Mouse (Mus musculus): ENCODE measurements at regions not wholly inside any gene's neighbourhood (a gene's known extent, or its start where the extent isn't known, plus 50 kb on each side); places are given as distances from the start of the nearest gene placed in this dataset.

- DNase-seq: no peak
Measured at GRCm38 (mm10) chr3:120732391-120732790, 439.1 kb downstream of the Rwdd3 start.

GRCm38 (mm10) chr3:120731287-120731686 lies 440.2 kb downstream of the Rwdd3 start:
- no peak for DNase-seq

- DNase-seq: no peak
Measured at GRCm38 (mm10) chr3:120730225-120730624, 441.3 kb downstream of the Rwdd3 start.

- DNase-seq: peak; percentile 23
Measured at GRCm38 (mm10) chr3:120729671-120730070, 441.8 kb downstream of the Rwdd3 start.

GRCm38 (mm10) chr3:120685227-120685626 lies 486.3 kb downstream of the Rwdd3 start:
- no peak for DNase-seq

GRCm38 (mm10) chr3:120675906-120676305 lies 495.6 kb downstream of the Rwdd3 start:
- DNase-seq: no peak

- no peak for DNase-seq
Measured at GRCm38 (mm10) chr3:120668654-120669053, 502.8 kb downstream of the Rwdd3 start.

GRCm38 (mm10) chr3:120662521-120662920 lies 509.0 kb downstream of the Rwdd3 start:
- DNase-seq: no peak

- no peak for DNase-seq
Measured at GRCm38 (mm10) chr3:120660776-120661175, 510.7 kb downstream of the Rwdd3 start.

GRCm38 (mm10) chr3:120649047-120649868 lies 522.2 kb downstream of the Rwdd3 start:
- no peak for DNase-seq

- DNase-seq: no peak
Measured at GRCm38 (mm10) chr3:120648391-120648790, 523.1 kb downstream of the Rwdd3 start.

- DNase-seq: peak; percentile 20
Measured at GRCm38 (mm10) chr3:120636669-120637305, 534.7 kb downstream of the Rwdd3 start.

- DNase-seq: no peak
Measured at GRCm38 (mm10) chr3:120618358-120618757, 553.1 kb downstream of the Rwdd3 start.

GRCm38 (mm10) chr3:120594226-120594625 lies 577.3 kb downstream of the Rwdd3 start:
- DNase-seq: no peak

GRCm38 (mm10) chr3:120591183-120591582 lies 580.3 kb downstream of the Rwdd3 start:
- DNase-seq: no peak

- peak; percentile 10 for DNase-seq
Measured at GRCm38 (mm10) chr3:120570806-120571425, 600.6 kb downstream of the Rwdd3 start.

GRCm38 (mm10) chr3:120541556-120542476 lies 629.7 kb downstream of the Rwdd3 start:
- DNase-seq: peak; percentile 13

- DNase-seq: no peak
Measured at GRCm38 (mm10) chr3:120533901-120534300, 637.6 kb downstream of the Rwdd3 start.

GRCm38 (mm10) chr3:120531880-120532580 lies 639.5 kb downstream of the Rwdd3 start:
- DNase-seq: no peak

- no peak for DNase-seq
Measured at GRCm38 (mm10) chr3:120511651-120512050, 659.8 kb downstream of the Rwdd3 start.

GRCm38 (mm10) chr3:120498937-120499336 lies 672.6 kb downstream of the Rwdd3 start:
- DNase-seq: no peak

GRCm38 (mm10) chr3:120477934-120478333 lies 693.6 kb downstream of the Rwdd3 start:
- DNase-seq: no peak
